Mouse (Mus musculus): ENCODE measurements around the gene Dip2c.

GRCm38 (mm10) chr13:9424434-9424833, 148.1 kb downstream of the Dip2c start:
- TF ChIP-seq CTCF (conservative IDR thresholded peaks at IDR 0.05 in 1 of 2, IDR thresholded peaks at IDR 0.05 in 1 of 2; ENCODE audit: low read depth in 2 of 2, low read length in 2 of 2) (no peak), SIN3A (IDR thresholded peaks at IDR 0.05; ENCODE audit: low read length) (no peak), POLR2AphosphoS2 (IDR thresholded peaks at IDR 0.05; ENCODE audit: low read depth, low read length) (no peak), TCF12 (IDR thresholded peaks at IDR 0.05; ENCODE audit: low read depth, low read length) (no peak), ZNF384 (IDR thresholded peaks at IDR 0.05; ENCODE audit: low read depth, low read length) (no peak), MYC (IDR thresholded peaks at IDR 0.05; ENCODE audit: low read depth, low read length) (no peak), USF1 (IDR thresholded peaks at IDR 0.05; ENCODE audit: low read depth, low read length) (no peak), CHD1 (IDR thresholded peaks at IDR 0.05; ENCODE audit: low read depth, low read length) (no peak), USF2 (conservative IDR thresholded peaks at IDR 0.05; ENCODE audit: low read depth, low read length) (no peak), EP300 (IDR thresholded peaks at IDR 0.05; ENCODE audit: low read length) (no peak)
